Mouse (Mus musculus) heart, adult 2 months (tissue): ENCODE results near the gene Irak3.

ENCODE experiments used
- CTCF ChIP-seq: fragments of 200-600 bp; IDR thresholded peaks from 2 replicates; pipeline ENCODE4 v1.8.1; 2022; ENCODE audit warnings: antibody characterized with exemption, mild to moderate bottlenecking, moderate library complexity
- POLR2A ChIP-seq: fragments of 200-500 bp; IDR thresholded peaks from 2 replicates; pipeline ENCODE4 v1.6.1; 2011; ENCODE audit warnings: mild to moderate bottlenecking, low read depth, low read length, control low read depth; ENCODE audit not compliant: insufficient read depth

GRCm38 (mm10) chr10:120192278-120192677, 9.7 kb downstream of the Irak3 start:
- no peak for TF ChIP-seq POLR2A
- no peak for TF ChIP-seq CTCF
